30 mouse cellular contexts compared by ENCODE assay signal in genomic region chr5:151408124-151408900, GRCm38 (mm10). TPM values are rescaled to one million over a fixed set of nuclear protein-coding genes. Genes with fewer than 3 reads are reported as not detected.
DNase-seq lines count a peak whose midpoint lies in the region; ATAC-seq and TF ChIP-seq lines count a peak whose summit lies in the region.
"Had no signal": no experiment of that assay in that cellular context is flagged by ENCODE, and none has a peak within 500 bp of the region (broad histone marks: within the 10 kb centered on the region; RNA-seq: fewer than 3 reads in every experiment).

No protein-coding gene starts in this region.

- 43% methylated on average over 7 of the region's 7 CpGs for WGBS in kidney, embryonic 15.5 days
- WGBS in midbrain, embryonic 12.5 days, result 23% methylated on average over 7 of the region's 7 CpGs
- WGBS in midbrain, embryonic 16.5 days, result 17% methylated on average over 7 of the region's 7 CpGs
- WGBS in stomach, embryonic 15.5 days, result 39% methylated on average over 7 of the region's 7 CpGs

- H3K4me3 ChIP-seq in kidney, embryonic 15.5 days (replicated peaks), result no peak overlapping the region
- no peak overlapping the region for H3K4me3 ChIP-seq in midbrain, embryonic 12.5 days
- H3K4me3 ChIP-seq in midbrain, embryonic 16.5 days (ENCODE audit: low read depth, low read length), result no peak overlapping the region
- H3K4me3 ChIP-seq in ES-E14 (ENCODE audit: insufficient read depth in 1 of 2, low read depth in 1 of 2, low read length in 2 of 2, poor library complexity in 1 of 2, severe bottlenecking in 1 of 2), result no peak overlapping the region
- H3K4me3 ChIP-seq in stomach, embryonic 15.5 days (replicated peaks), result no peak overlapping the region
- H3K4me3 ChIP-seq: embryonic facial prominence, embryonic 12.5 days; erythroblast, embryonic 14.5 days; forebrain, embryonic 13.5 days; heart, embryonic 12.5 days; hindbrain, embryonic 13.5 days; limb, embryonic 10.5 days had no signal

- H3K27ac ChIP-seq in kidney, embryonic 15.5 days, result peak overlapping the region; percentile 70
- 0 out of 2 replicates have a peak overlapping the region, but pooled peaks have one; percentile 20 for H3K27ac ChIP-seq in midbrain, embryonic 12.5 days (replicated peaks)
- no peak overlapping the region for H3K27ac ChIP-seq in midbrain, embryonic 16.5 days (ENCODE audit: low read length)
- no peak overlapping the region for H3K27ac ChIP-seq in ES-E14 (ENCODE audit: insufficient read depth, low read depth, low read length, poor library complexity, severe bottlenecking)
- peak overlapping the region; percentile 22; the same call in 1 of the 2 replicates for H3K27ac ChIP-seq in stomach, embryonic 15.5 days
- H3K27ac ChIP-seq: embryonic facial prominence, embryonic 12.5 days; forebrain, embryonic 13.5 days; limb, embryonic 10.5 days; liver, embryonic 14.5 days had no signal

- no peaks in the 10 kb centered on the region for H3K27me3 ChIP-seq in kidney, embryonic 15.5 days
- no peaks in the 10 kb centered on the region for H3K27me3 ChIP-seq in midbrain, embryonic 12.5 days
- no peaks in the 10 kb centered on the region for H3K27me3 ChIP-seq in midbrain, embryonic 16.5 days (ENCODE audit: control insufficient read depth, insufficient read depth, low read depth, low read length)
- no peaks in the 10 kb centered on the region for H3K27me3 ChIP-seq in stomach, embryonic 15.5 days (replicated peaks)
- H3K27me3 ChIP-seq: embryonic facial prominence, embryonic 12.5 days; heart, embryonic 12.5 days; hindbrain, embryonic 13.5 days had no signal

- no peaks in the 10 kb centered on the region for H3K9me3 ChIP-seq in kidney, embryonic 15.5 days (replicated peaks)
- H3K9me3 ChIP-seq in midbrain, embryonic 12.5 days, result no peaks in the 10 kb centered on the region
- no peaks in the 10 kb centered on the region for H3K9me3 ChIP-seq in midbrain, embryonic 16.5 days (replicated peaks; ENCODE audit: control insufficient read depth, low read length, poor library complexity, severe bottlenecking)
- no peaks in the 10 kb centered on the region for H3K9me3 ChIP-seq in ES-E14 (ENCODE audit: control insufficient read depth, insufficient read depth, low read depth, low read length)
- H3K9me3 ChIP-seq in stomach, embryonic 15.5 days, result no peaks in the 10 kb centered on the region
- H3K9me3 ChIP-seq: embryonic facial prominence, embryonic 12.5 days; forebrain, embryonic 13.5 days; heart, embryonic 12.5 days; hindbrain, embryonic 13.5 days; limb, embryonic 10.5 days had no signal

- H3K9ac ChIP-seq in kidney, embryonic 15.5 days, result no peak overlapping the region
- H3K9ac ChIP-seq in midbrain, embryonic 12.5 days (replicated peaks), result no peak overlapping the region
- H3K9ac ChIP-seq in midbrain, embryonic 16.5 days (ENCODE audit: low read depth, low read length), result no peak overlapping the region
- no peak overlapping the region for H3K9ac ChIP-seq in ES-E14 (ENCODE audit: insufficient read depth, low read depth, low read length, poor library complexity, severe bottlenecking)
- no peak overlapping the region for H3K9ac ChIP-seq in stomach, embryonic 15.5 days
- H3K9ac ChIP-seq: embryonic facial prominence, embryonic 12.5 days; forebrain, embryonic 13.5 days; heart, embryonic 12.5 days; hindbrain, embryonic 13.5 days; liver, embryonic 14.5 days had no signal

- no peak overlapping the region for H3K4me2 ChIP-seq in kidney, embryonic 15.5 days
- H3K4me2 ChIP-seq in midbrain, embryonic 12.5 days (replicated peaks), result 0 out of 2 replicates have a peak overlapping the region, but pooled peaks have one; percentile 11
- H3K4me2 ChIP-seq in midbrain, embryonic 16.5 days (ENCODE audit: low read length), result no peak overlapping the region
- H3K4me2 ChIP-seq in stomach, embryonic 15.5 days, result no peak overlapping the region
- H3K4me2 ChIP-seq: embryonic facial prominence, embryonic 12.5 days; forebrain, embryonic 13.5 days; heart, embryonic 12.5 days; hindbrain, embryonic 13.5 days had no signal

- ATAC-seq in kidney, embryonic 15.5 days (replicated peaks; ENCODE audit: low FRiP score), result peak; percentile 63; the same call in 1 of the 2 replicates
- ATAC-seq in midbrain, embryonic 12.5 days (ENCODE audit: low FRiP score, low read depth), result peak; percentile 20; the same call in 1 of the 2 replicates
- ATAC-seq in midbrain, embryonic 16.5 days, result no peak
- no peak for ATAC-seq in stomach, embryonic 15.5 days (ENCODE audit: insufficient read depth, low FRiP score, low read depth)
- ATAC-seq: intestine, postnatal 0 days had no signal

- H3K36me3 ChIP-seq in kidney, embryonic 15.5 days, result no peaks in the 10 kb centered on the region
- no peaks in the 10 kb centered on the region for H3K36me3 ChIP-seq in midbrain, embryonic 12.5 days
- no peaks in the 10 kb centered on the region for H3K36me3 ChIP-seq in midbrain, embryonic 16.5 days (ENCODE audit: control insufficient read depth, insufficient read depth, low read length)
- no peaks in the 10 kb centered on the region for H3K36me3 ChIP-seq in ES-E14 (ENCODE audit: control insufficient read depth, insufficient read depth, low read length, poor library complexity, severe bottlenecking)
- H3K36me3 ChIP-seq in stomach, embryonic 15.5 days, result no peaks in the 10 kb centered on the region
- H3K36me3 ChIP-seq: embryonic facial prominence, embryonic 12.5 days; heart, embryonic 12.5 days; hindbrain, embryonic 13.5 days; limb, embryonic 10.5 days had no signal

- H3K4me1 ChIP-seq in kidney, embryonic 15.5 days, result peaks cover 13% of the 10 kb centered on the region
- H3K4me1 ChIP-seq in midbrain, embryonic 12.5 days, result peaks cover 18% of the 10 kb centered on the region
- peaks cover 3% of the 10 kb centered on the region; the same call in 1 of the 2 replicates for H3K4me1 ChIP-seq in midbrain, embryonic 16.5 days (ENCODE audit: control insufficient read depth, insufficient read depth, low read length)
- H3K4me1 ChIP-seq in ES-E14 (ENCODE audit: control insufficient read depth in 2 of 2, insufficient read depth in 2 of 2, low read length in 2 of 2, poor library complexity in 1 of 2), result no peaks in the 10 kb centered on the region
- no peaks in the 10 kb centered on the region for H3K4me1 ChIP-seq in stomach, embryonic 15.5 days
- H3K4me1 ChIP-seq: embryonic facial prominence, embryonic 12.5 days had no signal

- no peak for DNase-seq in kidney, adult 8-10 months
- peak; percentile 15 for DNase-seq in ES-E14 (ENCODE audit: low read depth, low spot score)
- DNase-seq in urinary bladder, postnatal 36 days (ENCODE audit: low spot score in 2 of 2), result no peak
- DNase-seq: adrenal gland, postnatal 14 days; cerebellum, adult 9-11 months; gastrocnemius, postnatal 10 days; heart, adult 11 months; heart, postnatal 14 days; lung, postnatal 10 days; retina, postnatal 1 day; right cerebral cortex, postnatal 4 days; thymus, postnatal 4 days had no signal

- in situ Hi-C loops in ES-E14 (cut with MboI; ENCODE audit: low sequenced_read_pairs in 2 of 2, unreplicated experiment in 2 of 2), result no loop called here

TF ChIP-seq in ES-E14, 5 proteins besides CTCF, POLR2A, EP300 and RAD21:
- no peak for TF ChIP-seq HCFC1 (IDR thresholded peaks at IDR 0.05; ENCODE audit: borderline replicate concordance, insufficient read depth, low read length)
- no peak for TF ChIP-seq MAFK (IDR thresholded peaks at IDR 0.05; ENCODE audit: insufficient read depth, low read depth, low read length)
- no peak for TF ChIP-seq ZNF384 (IDR thresholded peaks at IDR 0.05; ENCODE audit: low read depth, low read length)
- no peak for TF ChIP-seq ZC3H11A (IDR thresholded peaks at IDR 0.05; ENCODE audit: borderline replicate concordance, low read depth, low read length)
- TF ChIP-seq CHD2 (IDR thresholded peaks at IDR 0.05; ENCODE audit: low read depth, low read length), result no peak
TF ChIP-seq in ES-E14: peak in this region for 0.

RNA-seq across cellular contexts. Expression of gene Gm42906, which starts 19.7 kb away (rescaled TPM):
- not detected in 2 replicates for polyA plus RNA-seq in kidney, embryonic 15.5 days (2015; fragmentation: Nextera tagmentation; extraction: Ambion mirVana)
- polyA plus RNA-seq in midbrain, embryonic 12.5 days (2016; fragmentation: Nextera tagmentation; extraction: Ambion mirVana), result not detected in 2 replicates
- not detected in 2 replicates for polyA plus RNA-seq in midbrain, embryonic 16.5 days (2015; fragmentation: Nextera tagmentation; extraction: Ambion mirVana)
- not detected in 2 replicates for total RNA-seq in ES-E14 (2012; rRNA removed)
- not detected in 2 replicates for polyA plus RNA-seq in stomach, embryonic 15.5 days (2015; fragmentation: Nextera tagmentation; extraction: Ambion mirVana)
- total RNA-seq: adrenal gland, postnatal 14 days; layer of hippocampus, postnatal 10 days; left cerebral cortex, adult 8-10 months; megakaryocyte progenitor cell, adult 5-6 weeks had no signal
- polyA plus RNA-seq: brain, embryonic 14.5 days; cortical plate, adult 2 months; embryonic facial prominence, embryonic 12.5 days; erythroblast, embryonic 14.5 days; forebrain, embryonic 13.5 days; heart, embryonic 12.5 days; hindbrain, embryonic 13.5 days; intestine, postnatal 0 days; large intestine, adult 2 months; limb, embryonic 10.5 days; liver, embryonic 14.5 days had no signal

Comparison
In these comparisons a context has a peak if more than half of its experiments do, and no peak if none do; other contexts are left out.
1. ATAC-seq: peak in kidney, embryonic 15.5 days (single experiment) and midbrain, embryonic 12.5 days (single experiment); none in midbrain, embryonic 16.5 days (single experiment) and stomach, embryonic 15.5 days (single experiment).
2. H3K27ac ChIP-seq: peak in kidney, embryonic 15.5 days (single experiment), midbrain, embryonic 12.5 days (single experiment) and stomach, embryonic 15.5 days (single experiment); none in midbrain, embryonic 16.5 days (single experiment) and ES-E14 (single experiment).